Mouse (Mus musculus) adrenal gland, adult 2 months (tissue): ENCODE results near the gene Aldh9a1. TPM values are rescaled to one million over a fixed set of nuclear protein-coding genes. Genes with fewer than 3 reads are reported as not detected.
A peak's percentile ranks its signal among the peaks of the same experiment; 100 is the strongest.

Experiments used
- DNase-seq: peaks from one replicate; pipeline ENCODE4 v3.0.0; 2021
- microRNA-seq, 2 experiments: library from miRNA; unstranded; fragments of <30 nt; microRNA quantifications; one replicate each; pipeline ENCODE4 v1.2.0; 2021
- polyA plus RNA-seq: library from polyadenylated mRNA; depleted of rRNA; stranded (reverse); fragments of >200 nt; gene quantifications from 2 replicates; pipeline ENCODE4 v1.2.3, GENCODE M21; 2012; rRNA removed
- total RNA-seq, 2 experiments: library from RNA; stranded (reverse); gene quantifications; 2 replicates each; pipeline ENCODE4 v1.2.3; 2021

The Aldh9a1 gene
- total and polyA plus RNA-seq, 3 experiments: 62.4 to 84.8 (median 77.1) TPM

DNA sequence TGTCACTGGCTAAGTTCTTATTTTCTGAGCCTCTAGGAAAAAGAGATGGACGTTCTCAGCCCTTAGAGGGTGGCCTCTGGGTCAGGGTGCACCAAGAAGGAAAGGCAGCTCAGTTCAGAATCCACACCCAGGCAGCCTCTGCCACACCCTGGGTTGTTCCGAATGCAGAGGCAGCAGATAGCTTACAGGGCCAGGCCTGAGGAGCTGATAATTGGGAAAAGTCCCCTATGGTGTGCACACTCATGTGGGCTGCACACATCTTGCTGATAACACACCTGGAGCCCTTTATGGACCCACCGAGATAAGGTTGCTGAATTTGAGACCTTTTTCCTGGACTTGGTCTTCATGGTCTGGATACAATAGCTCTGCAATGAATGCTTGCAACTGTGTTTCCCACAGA is 34.4 kb downstream of the Aldh9a1 start:
- DNase-seq: no peak

DNA sequence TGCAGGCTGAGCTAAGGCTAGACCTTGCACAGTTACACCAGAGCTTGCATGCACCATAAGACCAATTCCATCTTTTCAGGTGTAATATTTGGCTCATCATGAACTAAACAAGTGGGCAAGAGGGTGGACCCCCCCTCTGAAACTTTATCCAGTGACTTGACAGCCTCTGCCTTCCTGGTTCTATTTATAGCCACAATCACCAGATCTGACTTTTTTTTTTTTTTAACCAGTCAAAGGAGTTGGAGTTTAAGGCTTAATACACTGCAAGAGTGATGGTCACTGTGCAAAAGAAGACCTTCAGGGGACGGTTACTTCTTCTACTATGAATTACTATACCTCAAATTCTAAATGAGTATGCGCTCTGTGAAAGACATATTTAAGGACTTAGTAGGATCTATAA is 35.4 kb downstream of the Aldh9a1 start:
- DNase-seq: no peak

DNA sequence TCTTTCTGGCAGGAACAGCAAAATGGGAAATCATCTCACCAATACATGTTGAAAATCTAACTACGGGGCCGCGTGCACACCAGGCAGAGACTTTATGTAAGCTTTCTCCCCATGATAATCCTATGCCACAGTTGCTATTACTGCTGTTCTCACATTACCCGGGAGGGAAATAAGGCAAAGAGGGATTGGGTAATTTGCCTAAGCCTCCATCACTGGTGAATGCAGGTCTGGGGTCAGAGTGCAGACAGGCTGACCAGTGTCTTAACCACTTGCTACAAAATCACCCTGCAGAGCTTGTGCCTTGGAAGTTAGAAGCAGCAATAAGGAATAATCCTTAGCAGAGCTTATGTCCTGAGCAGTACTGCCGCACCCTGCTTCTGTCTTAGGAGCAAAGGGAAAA is 35.8 kb downstream of the Aldh9a1 start:
- DNase-seq: no peak

DNA sequence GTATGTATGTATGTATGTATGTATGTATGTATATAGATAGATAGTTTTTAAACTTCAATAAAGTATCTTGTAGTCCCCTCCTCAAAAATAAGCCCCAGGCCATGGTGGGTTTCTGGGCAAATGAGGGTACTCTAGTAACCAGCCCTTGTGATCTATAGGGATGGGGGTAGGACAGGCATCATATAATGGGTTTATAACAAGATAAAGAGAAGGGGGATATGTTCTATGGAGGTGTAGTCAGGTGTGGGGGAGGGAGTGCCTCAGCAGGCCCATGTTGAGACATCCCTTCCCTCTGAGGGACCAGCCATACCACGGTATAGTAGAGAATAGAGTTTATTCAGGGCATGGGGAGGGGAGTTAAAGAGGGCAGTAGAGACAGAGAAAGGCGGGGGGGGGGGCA is 36.7 kb downstream of the Aldh9a1 start:
- no peak for DNase-seq

DNA sequence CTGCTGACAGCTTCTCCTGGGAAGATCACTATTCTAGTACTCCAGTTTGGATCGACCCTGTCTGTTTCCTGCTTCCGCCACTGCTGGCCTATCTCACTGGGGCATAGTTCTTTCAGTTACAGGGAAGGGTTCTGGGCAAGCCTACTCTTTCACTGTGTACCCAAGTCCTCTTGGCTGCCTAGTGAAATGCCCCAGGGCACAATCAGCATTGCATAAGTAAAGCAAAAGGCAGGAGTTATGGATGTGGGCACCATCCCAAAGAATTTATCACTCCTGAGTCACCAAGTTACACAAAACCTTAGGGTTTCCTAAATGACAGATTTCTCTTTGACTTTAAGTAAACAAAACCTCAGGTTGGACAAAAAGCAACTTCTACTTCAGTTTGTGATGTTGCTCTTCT is 37.5 kb downstream of the Aldh9a1 start:
- peak; percentile 85 for DNase-seq

DNA sequence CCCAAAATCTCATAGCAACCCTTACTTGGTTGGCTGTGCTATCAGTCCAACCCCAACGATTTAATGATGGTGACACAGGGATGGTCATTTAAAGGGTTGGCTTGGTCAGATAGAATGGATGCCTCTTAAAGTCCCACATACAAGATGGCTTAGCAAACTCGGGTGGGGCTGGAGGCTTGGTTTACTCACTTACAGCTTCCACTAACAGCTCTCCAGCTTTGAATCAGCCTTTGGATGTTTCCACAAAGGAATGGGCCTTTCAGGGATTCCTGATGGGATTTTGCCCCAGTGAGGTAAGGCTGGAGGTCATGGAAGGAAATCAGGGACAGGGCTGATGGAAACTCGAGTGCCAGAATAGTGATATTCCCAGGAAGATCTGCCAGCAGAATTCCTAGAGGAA is 38.0 kb downstream of the Aldh9a1 start:
- DNase-seq: no peak

DNA sequence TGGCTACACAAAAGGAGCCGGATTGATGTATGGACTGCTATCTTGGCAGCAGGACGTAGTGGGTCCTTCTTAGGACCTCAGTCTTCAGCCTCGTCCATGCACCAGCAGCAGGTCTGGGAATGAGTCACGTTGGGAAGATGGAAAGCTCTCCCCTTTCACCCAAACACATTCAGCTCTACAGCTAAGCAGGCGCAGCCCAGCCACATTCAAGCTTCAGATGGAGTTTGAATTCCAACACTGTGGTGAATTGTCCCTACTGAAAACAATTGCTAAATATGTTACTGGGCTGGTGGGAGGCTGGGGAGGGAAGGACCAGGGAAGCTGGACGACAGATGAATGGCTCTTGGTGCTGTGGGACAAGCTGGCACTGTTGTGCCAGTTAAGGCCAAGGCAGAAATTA is 38.8 kb downstream of the Aldh9a1 start:
- DNase-seq: peak; percentile 24

DNA sequence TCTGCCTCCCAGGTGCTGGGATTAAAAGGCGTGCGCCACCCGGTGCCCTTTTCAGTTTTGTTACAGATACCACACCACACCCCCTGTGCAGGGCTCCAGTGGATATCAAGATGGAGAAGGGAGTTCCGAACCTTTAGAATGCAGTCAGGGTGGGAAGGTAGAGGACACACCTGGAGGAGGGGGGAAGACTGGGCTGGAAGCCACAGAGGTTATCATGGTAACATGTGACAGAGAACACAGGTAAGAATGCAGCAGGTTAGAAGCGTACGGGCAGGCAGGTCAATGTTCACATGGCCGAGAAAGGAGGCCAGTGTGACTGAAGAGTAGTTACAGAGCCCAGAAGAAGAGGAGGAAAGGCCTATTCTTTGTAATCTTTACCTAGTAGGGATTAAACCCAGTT is 39.8 kb downstream of the Aldh9a1 start:
- DNase-seq: no peak

DNA sequence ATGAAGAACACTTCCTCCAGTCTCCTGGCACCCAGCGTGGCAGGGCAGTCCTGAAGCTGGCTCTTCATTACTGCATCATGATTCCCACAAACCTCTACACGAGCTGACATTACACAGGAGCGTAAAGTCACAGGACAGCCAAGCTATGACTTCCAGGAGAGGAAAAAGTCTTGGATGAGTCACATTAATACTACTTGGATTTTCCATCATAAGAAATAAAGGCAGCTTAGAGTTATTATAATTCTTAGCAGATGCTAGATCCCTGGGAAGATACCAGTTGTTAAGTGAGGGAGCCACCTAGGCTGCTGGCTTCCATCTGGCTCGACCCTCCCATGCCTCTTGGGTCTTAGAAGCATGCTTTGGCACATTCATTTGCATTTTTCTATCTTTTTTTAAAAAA is 40.6 kb downstream of the Aldh9a1 start:
- DNase-seq: no peak

DNA sequence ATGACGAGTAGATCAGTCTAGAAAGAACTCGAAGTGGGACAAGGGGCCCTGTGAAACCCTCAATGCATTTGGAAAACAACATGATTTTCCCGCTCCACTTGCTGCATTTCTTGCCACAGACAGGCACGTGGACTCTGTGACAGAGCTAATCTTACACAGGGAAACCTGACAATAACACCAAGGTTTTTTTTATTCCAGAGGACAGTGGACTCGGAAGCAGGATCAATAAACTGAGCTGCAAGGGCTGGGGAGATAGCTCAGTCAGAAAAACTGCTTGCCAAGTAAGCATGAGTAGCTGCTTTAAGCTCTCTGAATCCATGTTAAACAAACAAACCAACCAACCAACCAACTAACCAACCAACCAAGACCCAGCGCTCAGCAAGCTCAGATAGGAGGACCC is 41.5 kb downstream of the Aldh9a1 start:
- no peak for DNase-seq

DNA sequence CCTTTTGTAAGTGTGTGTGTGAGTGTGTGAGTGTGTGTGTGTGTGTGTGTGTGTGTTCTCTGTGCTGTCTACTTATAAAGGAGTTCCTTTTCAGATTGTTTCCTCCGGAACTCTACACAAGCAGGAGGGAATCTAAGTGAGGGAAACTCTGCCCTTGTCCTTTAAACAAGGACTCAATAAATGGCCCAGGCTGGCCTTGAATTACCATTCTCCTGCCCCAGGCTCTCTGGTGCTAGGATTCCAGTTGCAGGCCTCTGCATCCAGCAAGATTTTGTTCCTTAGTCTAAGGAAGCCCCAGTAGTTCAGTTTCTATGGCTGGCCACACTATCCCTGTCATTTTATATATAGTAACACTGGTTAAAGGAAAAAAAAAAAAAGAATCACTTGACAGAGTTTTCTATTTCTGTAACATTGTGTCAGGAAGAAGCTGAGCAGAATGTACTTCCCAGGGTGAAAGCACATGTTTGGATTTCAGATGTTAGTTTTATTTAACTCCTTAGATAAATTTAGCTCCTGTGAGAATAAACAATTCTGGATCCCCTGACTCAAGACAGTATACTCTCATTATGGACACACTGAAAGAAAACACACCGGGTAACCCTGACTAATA is 42.3 kb downstream of the Aldh9a1 start:
- peak; percentile 72 for DNase-seq

DNA sequence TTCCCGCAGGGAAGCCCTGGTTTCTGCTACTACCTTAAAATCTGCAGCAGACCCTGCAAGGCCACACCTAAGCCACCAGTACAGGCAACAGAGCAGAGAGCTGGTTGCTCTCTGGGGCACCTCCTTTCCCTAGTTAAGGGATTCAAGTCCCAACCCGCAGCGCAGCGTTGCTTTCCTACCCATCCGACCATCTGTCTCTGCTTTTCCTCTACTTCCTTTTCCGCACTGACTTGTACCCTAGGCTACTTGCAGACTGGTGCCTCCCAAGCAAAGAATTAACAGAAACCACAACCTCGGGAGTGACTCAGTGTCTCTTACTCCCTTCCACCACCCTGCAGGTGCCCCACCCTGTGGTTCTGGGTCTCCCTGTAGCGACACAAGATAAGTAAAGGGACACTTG is 42.9 kb downstream of the Aldh9a1 start:
- DNase-seq: peak; percentile 38

DNA sequence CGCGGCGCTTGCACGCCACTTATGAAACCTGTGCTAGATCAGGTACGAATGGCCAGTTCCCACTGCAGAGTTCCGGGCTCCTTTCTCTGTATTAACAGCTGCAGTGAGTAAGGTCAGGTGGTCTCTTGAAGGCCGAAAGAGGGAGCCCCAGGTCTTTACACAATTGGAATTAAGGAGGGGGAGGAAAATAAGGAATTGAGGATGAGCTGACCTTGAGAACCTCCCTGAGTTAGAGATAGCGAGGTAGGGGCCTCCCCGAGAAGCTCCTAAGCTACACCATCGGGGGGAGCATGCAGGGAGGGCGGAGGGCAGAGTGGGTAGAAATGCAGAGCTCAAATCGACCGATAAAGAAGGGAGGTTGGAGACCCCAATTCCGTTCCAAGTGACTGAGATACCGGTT is 43.5 kb downstream of the Aldh9a1 start:
- DNase-seq: no peak

DNA sequence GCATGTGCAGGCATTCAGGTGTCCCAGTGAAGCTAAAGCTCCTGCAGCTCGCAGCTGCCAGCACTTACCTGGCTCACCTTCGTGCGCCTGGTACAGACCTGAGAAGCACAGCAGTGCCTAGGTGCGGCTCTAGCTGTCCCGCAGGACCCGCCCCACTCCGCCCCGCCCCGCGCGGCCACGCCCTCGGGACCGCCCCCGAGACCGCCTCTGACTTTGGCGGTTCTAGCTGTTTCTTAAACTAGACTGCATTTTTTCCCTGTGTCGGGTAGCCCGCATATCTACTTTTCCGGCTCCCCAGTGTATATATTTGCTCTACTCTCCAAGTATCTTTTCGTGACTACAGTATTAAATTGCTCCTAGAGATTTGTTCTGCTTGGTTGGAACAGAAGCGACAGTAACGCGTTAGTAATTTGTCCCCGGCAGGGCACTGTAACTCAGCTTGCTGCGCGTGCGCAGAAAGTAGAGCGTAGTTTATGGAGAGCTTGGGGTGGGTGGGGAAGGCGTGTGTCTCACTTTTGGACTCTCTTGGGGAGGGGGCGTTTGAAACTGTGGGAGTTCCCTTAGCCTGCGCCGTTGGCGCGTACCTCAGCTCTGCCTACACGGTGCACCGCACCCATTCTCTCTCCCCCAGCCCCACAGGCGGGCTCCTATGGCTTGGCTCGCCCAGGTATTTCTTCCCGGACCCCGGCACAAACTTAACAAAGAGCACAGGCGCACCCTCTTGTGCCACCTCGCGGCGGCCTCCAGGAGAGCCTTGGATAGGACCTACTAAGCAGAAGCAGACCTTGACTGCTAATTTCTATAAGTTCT is 44.1 kb downstream of the Aldh9a1 start, which contains the start of gene Mgst3:
Mgst3 (minus strand) TSS at position 159 of the 810 bp plus-strand sequence.
- DNase-seq: peak; percentile 97

DNA sequence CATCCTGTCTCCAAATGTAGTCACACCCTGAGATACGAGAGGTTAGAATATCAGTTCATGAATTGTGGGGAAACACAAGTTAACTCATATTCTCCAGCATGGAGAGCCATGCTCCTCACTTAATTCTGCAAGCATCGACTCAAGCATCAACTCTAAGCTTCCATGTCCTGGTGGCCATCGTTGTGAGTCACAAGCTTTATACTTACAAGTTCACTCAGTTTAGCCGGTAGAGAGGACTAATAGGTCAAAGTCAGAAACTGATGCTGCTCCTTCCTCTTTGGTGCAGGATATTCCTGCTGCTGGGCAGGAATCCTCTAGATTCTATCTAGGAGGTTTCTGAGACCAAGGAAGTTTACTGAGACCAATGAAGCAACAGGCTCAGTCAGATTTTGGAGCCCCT is 55.4 kb downstream of the Aldh9a1 start:
- DNase-seq: no peak

DNA sequence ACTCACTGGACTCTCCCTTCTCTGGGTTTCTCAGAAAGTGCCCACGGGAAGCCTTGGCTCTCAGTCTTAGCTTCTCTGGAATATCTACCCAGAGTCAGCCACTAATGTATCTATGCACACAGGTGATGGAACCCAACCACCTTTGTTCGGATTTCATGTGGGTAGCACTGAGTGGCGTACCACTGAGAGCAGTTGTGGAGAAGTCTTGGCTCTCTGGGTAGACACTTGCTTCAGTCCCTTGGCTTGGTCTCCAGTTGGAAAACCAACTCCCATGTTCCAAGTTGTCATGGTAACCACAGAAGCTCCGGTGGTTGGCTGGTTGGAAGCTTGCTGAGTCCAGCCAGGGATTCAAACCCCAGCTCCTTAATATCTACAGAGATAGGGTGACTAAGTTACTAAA is 59.8 kb downstream of the Aldh9a1 start:
- no peak for DNase-seq

DNA sequence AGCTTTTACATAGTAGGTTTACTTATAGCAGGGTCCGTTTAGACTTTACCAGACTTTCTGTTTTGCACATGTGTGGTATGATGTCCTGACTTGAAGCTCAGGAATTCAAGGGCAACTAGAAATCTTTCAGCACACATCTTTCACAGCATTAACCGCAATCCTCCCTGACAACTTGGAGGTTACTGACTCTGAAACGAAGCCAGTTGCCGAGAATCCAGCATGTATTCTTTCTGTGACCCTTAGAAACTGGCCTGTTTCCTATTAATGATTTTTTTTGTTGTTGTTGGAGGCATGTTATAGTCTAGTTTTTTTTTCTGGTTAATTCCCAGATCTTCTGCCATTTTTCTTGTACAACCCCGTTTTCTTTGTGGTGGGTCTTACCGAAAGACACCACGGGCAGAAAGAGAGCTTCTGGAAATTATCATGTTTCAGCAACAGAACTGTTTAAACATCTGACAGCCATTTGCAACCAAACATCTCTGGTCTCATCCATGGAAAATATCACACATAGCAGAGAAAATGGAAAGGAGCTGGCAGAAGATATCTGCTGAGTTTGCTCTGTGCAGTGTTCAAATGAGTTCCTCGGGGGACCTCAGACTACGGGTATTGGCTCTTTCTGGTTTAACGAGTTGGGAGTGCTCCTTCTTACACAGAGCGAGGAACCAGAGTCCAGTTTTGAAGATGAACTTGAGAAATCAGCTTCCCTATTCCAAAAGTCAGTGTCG is 62.4 kb downstream of the Aldh9a1 start:
- DNase-seq: no peak

DNA sequence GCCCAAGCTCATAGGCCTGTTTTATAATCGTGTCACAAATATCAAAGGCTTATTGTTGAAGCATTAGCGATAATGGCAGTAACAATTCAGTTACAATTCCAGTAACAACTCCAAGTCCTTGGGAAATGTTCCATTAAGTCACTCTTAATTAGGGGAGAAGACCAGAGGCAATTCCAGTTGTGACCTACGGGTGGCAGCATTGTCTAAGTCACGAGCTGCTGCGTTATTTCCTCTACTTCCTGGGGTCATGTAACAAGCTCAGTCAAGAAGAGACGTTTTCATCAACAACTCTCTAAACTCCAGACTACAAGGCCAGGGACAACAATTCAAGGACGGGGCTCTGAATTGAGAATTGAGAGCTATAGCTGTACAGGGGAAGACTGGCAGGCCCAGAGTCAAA is 65.1 kb downstream of the Aldh9a1 start:
- DNase-seq: peak; percentile 66

Small RNAs within 50 kb of the gene (microRNA-seq; reads per million reads assigned to microRNA genes)
- gene Gm25911: 0.22 to 0.83 reads per million in 2 experiments

Other genes starting within 250 kb of the Aldh9a1 start
- 100 to 1,000 TPM in 1 of 2 experiments, 10 to 100 TPM in 1; 39.5 to 107 TPM for gene Uck2, start 64.7 kb upstream of the Aldh9a1 start, total RNA-seq
- gene Uck2, start 64.7 kb upstream of the Aldh9a1 start, polyA plus RNA-seq: 15.8 and 30.4 TPM in 2 replicates
- gene Tmco1, start 41.6 kb upstream of the Aldh9a1 start, total RNA-seq: 100 to 1,000 TPM; 141 to 146 TPM
- 58.7 and 83.4 TPM in 2 replicates for gene Tmco1, start 41.6 kb upstream of the Aldh9a1 start, polyA plus RNA-seq
- gene Mgst3, start 43.9 kb downstream of the Aldh9a1 start, total RNA-seq: 10 to 100 TPM; 79.0 to 84.2 TPM
- 298 and 342 TPM in 2 replicates for gene Mgst3, start 43.9 kb downstream of the Aldh9a1 start, polyA plus RNA-seq
- gene Lrrc52, start 116.8 kb downstream of the Aldh9a1 start, total RNA-seq: under 1 TPM in 1 of 2 experiments, not detected in 1; 0.66 TPM
- gene Lrrc52, start 116.8 kb downstream of the Aldh9a1 start, polyA plus RNA-seq: not detected in 2 replicates
- gene Rxrg, start 248.4 kb downstream of the Aldh9a1 start, total RNA-seq: 10 to 100 TPM in 1 of 2 experiments, 1 to 10 TPM in 1; 5.4 to 10.0 TPM
- 3.4 and 4.7 TPM in 2 replicates for gene Rxrg, start 248.4 kb downstream of the Aldh9a1 start, polyA plus RNA-seq